Mouse (Mus musculus): Measurements from ENCODE around the gene Ptgs1.
"Not testable (repeated sequence)": the region's sequence is repeated elsewhere in the genome, so short reads cannot be mapped to it uniquely, and the experiment has no call there.

DNA sequence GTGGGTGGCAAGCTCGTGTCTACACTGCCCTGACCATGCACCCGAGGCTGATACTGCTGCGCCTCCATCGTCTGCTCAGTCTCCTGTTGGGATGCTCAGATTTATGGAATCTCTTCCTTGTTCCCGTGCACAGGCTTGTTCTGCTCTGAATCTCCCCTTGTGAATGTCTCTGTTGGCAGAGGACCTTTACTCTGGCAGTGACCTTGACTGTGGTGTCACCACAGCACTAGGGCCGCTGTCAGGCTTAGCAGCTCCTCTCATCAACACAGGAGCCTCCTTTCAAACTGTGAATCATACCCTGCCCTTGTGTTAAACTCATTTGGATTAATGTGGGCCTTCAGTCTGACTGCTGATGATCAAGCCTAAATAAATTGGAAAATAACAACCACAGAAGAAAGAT lies 41.0 kb upstream of the Ptgs1 start:
- not testable (repeated sequence) for TF ChIP-seq CTCF (IDR thresholded peaks at IDR 0.05; ENCODE audit: low read depth, low read length); POLR2A (IDR thresholded peaks at IDR 0.05; ENCODE audit: borderline replicate concordance, low read depth, low read length)

Measured in bone marrow macrophage, adult 2 months (primary cell).